Mouse (Mus musculus): ENCODE measurements around the gene Son. TPM values are rescaled to one million over a fixed set of nuclear protein-coding genes. Genes with fewer than 3 reads are reported as not detected.
A peak's percentile ranks its signal among the peaks of the same experiment; 100 is the strongest.

Son gene
- polyA plus RNA-seq, 1 experiment from 2014 or later = 156 TPM

DNA sequence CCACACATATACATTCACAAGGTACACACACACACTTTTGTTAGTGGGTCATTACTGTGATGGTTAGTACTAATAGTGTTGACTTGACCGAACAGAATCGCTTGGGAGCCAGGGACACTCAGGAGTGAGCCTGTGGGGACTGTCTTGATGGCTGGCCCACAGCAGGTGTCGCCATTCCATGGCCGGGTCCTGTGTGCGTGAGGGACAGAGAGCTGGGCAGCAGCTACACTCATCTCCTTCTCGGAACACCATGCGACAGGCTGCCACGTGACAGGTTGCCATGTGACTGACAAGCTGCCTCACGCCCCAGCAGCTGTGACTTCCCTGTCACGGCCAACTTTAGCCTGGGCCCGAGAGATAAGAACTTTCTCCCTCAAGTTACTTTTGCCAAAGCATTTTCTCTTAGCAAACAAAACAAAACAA is 69.6 kb downstream of the Son start:
- Histone ChIP-seq H3K4me2 (no peak overlapping the region), H3K36me3 (peaks cover 85% of the 10 kb centered on the region)
- WGBS = 86% methylated on average over 11 of the region's 11 CpGs

DNA sequence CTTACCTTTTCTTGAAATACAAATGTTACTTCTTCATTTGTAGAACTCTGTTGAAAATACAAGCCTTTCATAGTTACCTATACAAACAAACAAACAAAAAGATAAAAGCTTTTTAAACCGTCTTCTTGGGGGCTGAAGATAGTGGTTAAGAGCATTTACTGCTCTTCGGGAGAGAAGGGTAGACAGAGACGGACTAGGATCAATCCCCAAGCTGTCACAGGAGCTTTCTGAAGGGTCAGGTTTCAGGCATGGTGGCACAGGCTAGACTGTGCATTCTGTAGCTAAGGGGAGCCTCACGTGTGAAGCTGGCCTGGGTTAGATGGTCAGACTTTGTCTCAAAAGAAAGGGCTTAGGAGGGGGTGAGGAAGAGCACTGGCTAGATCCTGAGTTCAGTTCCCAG is 70.1 kb downstream of the Son start:
- Histone ChIP-seq H3K4me1 (replicated peaks) (no peaks in the 10 kb centered on the region), H3K9ac (replicated peaks) (no peak overlapping the region), H3K4me3 (replicated peaks) (no peak overlapping the region), H3K9me3 (no peaks in the 10 kb centered on the region), H3K36me3 (peaks cover 81% of the 10 kb centered on the region), H3K27ac (no peak overlapping the region), H3K4me2 (no peak overlapping the region), H3K27me3 (no peaks in the 10 kb centered on the region)
- WGBS = 78% methylated on average over 4 of the region's 4 CpGs
- no peak for ATAC-seq (ENCODE audit: insufficient number of reproducible peaks, insufficient read depth, low FRiP score, low TSS enrichment, low read depth)

More for the DNA sequence above, 69.6 kb downstream of the Son start:
- no peaks in the 10 kb centered on the region for H3K27me3 ChIP-seq
- H3K4me1 ChIP-seq (replicated peaks) = no peaks in the 10 kb centered on the region
- H3K4me3 ChIP-seq (replicated peaks) = no peak overlapping the region
- no peak for ATAC-seq (ENCODE audit: insufficient number of reproducible peaks, insufficient read depth, low FRiP score, low TSS enrichment, low read depth)
- H3K9me3 ChIP-seq = no peaks in the 10 kb centered on the region
- no peak overlapping the region for H3K9ac ChIP-seq (replicated peaks)
- H3K27ac ChIP-seq = no peak overlapping the region

GRCm38 (mm10) chr16:91724247-91724646 is 76.9 kb downstream of the Son start:
- peaks cover 30% of the 10 kb centered on the region; the same call in 1 of the 2 replicates for H3K36me3 ChIP-seq
- no peak overlapping the region for H3K9ac ChIP-seq (replicated peaks)
- H3K27me3 ChIP-seq = no peaks in the 10 kb centered on the region
- no peaks in the 10 kb centered on the region for H3K9me3 ChIP-seq
- H3K4me1 ChIP-seq (replicated peaks) = peaks cover 11% of the 10 kb centered on the region
- no peak overlapping the region for H3K4me2 ChIP-seq
- no peak overlapping the region for H3K27ac ChIP-seq
- ATAC-seq (ENCODE audit: insufficient number of reproducible peaks, insufficient read depth, low FRiP score, low TSS enrichment, low read depth) = no peak
- 52% methylated on average over 3 of the region's 3 CpGs for WGBS
- H3K4me3 ChIP-seq (replicated peaks) = no peak overlapping the region

- H3K27ac ChIP-seq = no peak overlapping the region
- H3K4me1 ChIP-seq (replicated peaks) = peaks cover 21% of the 10 kb centered on the region
- ATAC-seq (ENCODE audit: insufficient number of reproducible peaks, insufficient read depth, low FRiP score, low TSS enrichment, low read depth) = no peak
- H3K9ac ChIP-seq (replicated peaks) = peak overlapping the region; percentile 58
- peaks cover 11% of the 10 kb centered on the region; the same call in 1 of the 2 replicates for H3K36me3 ChIP-seq
- 93% methylated on average over 15 of the region's 15 CpGs for WGBS
- H3K27me3 ChIP-seq = no peaks in the 10 kb centered on the region
- H3K9me3 ChIP-seq = no peaks in the 10 kb centered on the region
- peak overlapping the region; percentile 78 for H3K4me2 ChIP-seq
- H3K4me3 ChIP-seq (replicated peaks) = peak overlapping the region; percentile 96
Measured at GRCm38 (mm10) chr16:91727433-91727832, 80.1 kb downstream of the Son start.

GRCm38 (mm10) chr16:91728123-91729065 is 81.1 kb downstream of the Son start, which contains the start of gene Cryzl1:
TSS of gene Cryzl1 (minus strand) at chr16:91728975.
- H3K4me1 ChIP-seq (replicated peaks) = peaks cover 21% of the 10 kb centered on the region
- H3K4me2 ChIP-seq = peak within 1 kb of the TSS; percentile 78
- 1% methylated on average over 46 of the region's 46 CpGs for WGBS
- no peaks in the 10 kb centered on the region for H3K9me3 ChIP-seq
- peak; percentile 97 for ATAC-seq (ENCODE audit: insufficient number of reproducible peaks, insufficient read depth, low FRiP score, low TSS enrichment, low read depth)
- peak within 1 kb of the TSS; percentile 93 for H3K27ac ChIP-seq
- peaks cover 11% of the 10 kb centered on the region; the same call in 1 of the 2 replicates for H3K36me3 ChIP-seq
- H3K27me3 ChIP-seq = no peaks in the 10 kb centered on the region
- H3K9ac ChIP-seq (replicated peaks) = peak within 1 kb of the TSS; percentile 93
- H3K4me3 ChIP-seq (replicated peaks) = peak within 1 kb of the TSS; percentile 96

Other genes starting within 250 kb of the Son start
- 8.0 and 9.6 TPM in 2 replicates for gene Il10rb, start 241.3 kb upstream of the Son start, polyA plus RNA-seq (2016; fragmentation: Nextera tagmentation; extraction: Ambion mirVana)
- gene Ifnar1, start 162.3 kb upstream of the Son start, polyA plus RNA-seq (2016; fragmentation: Nextera tagmentation; extraction: Ambion mirVana) = 62.3 and 65.1 TPM in 2 replicates
- gene Ifngr2, start 100.4 kb upstream of the Son start, polyA plus RNA-seq (2016; fragmentation: Nextera tagmentation; extraction: Ambion mirVana) = 44.2 and 45.8 TPM in 2 replicates
- gene Tmem50b, start 49.7 kb upstream of the Son start, polyA plus RNA-seq (2016; fragmentation: Nextera tagmentation; extraction: Ambion mirVana) = 26.1 and 28.6 TPM in 2 replicates
- gene Dnajc28, start 28.5 kb upstream of the Son start, polyA plus RNA-seq (2016; fragmentation: Nextera tagmentation; extraction: Ambion mirVana) = 4.2 and 4.9 TPM in 2 replicates
- gene Gart, start 554 bp upstream of the Son start, polyA plus RNA-seq (2016; fragmentation: Nextera tagmentation; extraction: Ambion mirVana) = 126 and 133 TPM in 2 replicates
- 36.2 and 38.5 TPM in 2 replicates for gene Donson, start 41.3 kb downstream of the Son start, polyA plus RNA-seq (2016; fragmentation: Nextera tagmentation; extraction: Ambion mirVana)
- 68.2 and 70.3 TPM in 2 replicates for gene Cryzl1, start 81.5 kb downstream of the Son start, polyA plus RNA-seq (2016; fragmentation: Nextera tagmentation; extraction: Ambion mirVana)
- gene Itsn1, start 81.8 kb downstream of the Son start, polyA plus RNA-seq (2016; fragmentation: Nextera tagmentation; extraction: Ambion mirVana) = 38.3 and 39.8 TPM in 2 replicates